Mouse (Mus musculus) heart, adult 18-20 months (tissue): Measurements from ENCODE around the gene Nnat. TPM values are rescaled to one million over a fixed set of nuclear protein-coding genes. Genes with fewer than 3 reads are reported as not detected.
A peak's percentile ranks its signal among the peaks of the same experiment; 100 is the strongest.

ENCODE experiments used
- DNase-seq, 2 experiments: peaks; one replicate each; pipeline ENCODE4 v3.0.0; 2021 to 2022; ENCODE audit warnings: mixed read lengths in 1 of 2
- microRNA-seq, 2 experiments: library from miRNA; unstranded; fragments of <30 nt; microRNA quantifications; one replicate each; pipeline ENCODE4 v1.2.0; 2022
- total RNA-seq, 2 experiments: library from RNA; stranded (reverse); gene quantifications; 2 replicates each; pipeline ENCODE4 v1.2.3; 2021

Nnat gene
- total RNA-seq, 2 experiments from 2014 or later, result 0.36 to 3.1 TPM

GRCm38 (mm10) chr2:157605025-157605675, 45.3 kb downstream of the Nnat start:
- peak; percentile 50 to 85 for DNase-seq

DNA sequence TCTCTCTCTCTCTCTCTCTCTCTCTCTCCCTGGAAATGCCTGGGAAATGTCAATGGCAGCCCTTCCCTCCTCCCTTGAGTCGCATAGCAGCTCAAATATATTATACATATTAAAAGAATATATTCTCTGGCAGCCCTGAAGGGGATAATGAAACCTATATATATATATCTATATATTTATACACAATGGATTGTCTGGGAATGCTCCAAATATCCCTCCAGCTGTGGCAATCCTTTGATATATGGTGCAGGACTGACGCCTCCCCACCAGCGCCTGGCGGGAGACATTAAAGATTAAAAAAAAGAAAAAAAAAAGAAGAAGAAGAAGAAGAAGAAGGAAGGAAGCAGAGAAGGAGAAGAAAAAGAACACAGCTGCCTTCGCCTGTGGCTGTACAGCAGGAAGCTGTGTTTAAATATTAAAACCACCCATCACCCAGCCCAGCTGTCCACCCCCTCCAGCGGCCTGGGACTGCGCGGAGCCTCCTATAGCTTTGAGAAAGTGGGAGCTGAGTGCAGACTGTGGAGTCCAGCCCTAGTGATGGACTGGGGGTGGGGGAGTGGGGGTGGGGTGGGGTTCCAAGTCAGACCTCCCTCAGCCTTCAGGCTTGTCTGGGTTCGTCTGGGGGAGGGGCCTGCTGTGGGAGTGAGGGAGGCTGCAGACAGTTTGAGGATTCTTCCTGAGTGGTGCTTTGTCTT, 47.8 kb downstream of the Nnat start:
- no peak for DNase-seq

DNA sequence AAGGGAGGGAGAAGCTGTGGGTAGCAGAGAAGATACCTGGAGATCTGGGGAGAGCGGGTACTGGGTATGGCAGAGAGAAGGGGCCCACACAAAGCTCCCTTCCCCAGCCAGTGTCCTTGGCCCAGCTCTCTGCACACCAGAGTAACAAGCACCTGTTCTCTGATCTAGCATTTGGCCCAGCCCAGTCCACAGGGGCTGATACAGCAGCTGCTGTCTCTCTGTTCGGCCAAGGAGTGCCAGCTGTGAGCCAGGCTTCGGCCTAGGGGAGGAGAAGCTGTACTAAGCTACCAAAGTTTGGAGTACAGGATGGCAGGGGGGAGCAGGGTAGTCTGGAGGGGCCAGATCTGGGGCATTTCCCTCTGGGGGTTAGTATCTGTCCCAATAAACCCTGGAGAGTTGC, 51.9 kb downstream of the Nnat start:
- no peak for DNase-seq

Small RNA genes within 50 kb of the gene (microRNA-seq; reads per million reads assigned to microRNA genes)
- gene Gm23134, result 0 to 0.38 reads per million in 2 experiments

Other genes with a start within 250 kb of the Nnat start
- gene Ghrh, start 212.6 kb upstream of the Nnat start, total RNA-seq, result not detected
- gene Manbal, start 192.5 kb upstream of the Nnat start, total RNA-seq, result 10 to 100 TPM; 19.4 to 21.1 TPM
- gene Src, start 141.6 kb upstream of the Nnat start, total RNA-seq, result 1 to 10 TPM; 4.2 to 4.8 TPM
- gene Blcap, start 11.2 kb downstream of the Nnat start, total RNA-seq, result 10 to 100 TPM; 55.1 to 56.2 TPM
- gene Ctnnbl1, start 177.3 kb downstream of the Nnat start, total RNA-seq, result 10 to 100 TPM; 11.6 TPM